Mouse (Mus musculus) ES-E14 (cell line): ENCODE data around the gene Tmem104.

Experiments
- MAFK ChIP-seq: IDR thresholded peaks from 2 replicates; pipeline ENCODE4 v1.6.1; 2014; ENCODE audit warnings: mild to moderate bottlenecking, low read depth, low read length, inconsistent platforms; ENCODE audit not compliant: insufficient read depth
- ZNF384 ChIP-seq: IDR thresholded peaks from 2 replicates; pipeline ENCODE4 v1.6.1; 2012; ENCODE audit warnings: low read depth, low read length, inconsistent platforms

- TF ChIP-seq ZNF384, result no peak
- no peak for TF ChIP-seq MAFK
These were observed 34.8 kb downstream of the Tmem104 start for GRCm38 (mm10) chr11:115222077-115222476.
